Mouse (Mus musculus) kidney, embryonic 16.5 days (tissue): ENCODE results near the gene Chn1. TPM values are rescaled to one million over a fixed set of nuclear protein-coding genes. Genes with fewer than 3 reads are reported as not detected.

ENCODE experiments used
- ATAC-seq: fragments of 200-750 bp; cut with Nextera tagmentation; 2 replicates; pipeline ENCODE4 v1.8.0; 2017; ENCODE audit warnings: moderate TSS enrichment; ENCODE audit not compliant: low FRiP score, low TSS enrichment
- H3K27ac ChIP-seq: fragments of 300-500 bp; sonication (generic); 2 replicates; pipeline ENCODE4 v1.5.1; 2014; ENCODE audit warnings: low read length
- H3K27me3 ChIP-seq: fragments of 300-500 bp; sonication (generic); 2 replicates; pipeline ENCODE4 v1.6.1; 2014; ENCODE audit warnings: low read length, control low read depth, mixed read lengths; ENCODE audit not compliant: insufficient read depth
- H3K36me3 ChIP-seq: fragments of 300-500 bp; sonication (generic); 2 replicates; pipeline ENCODE4 v1.6.1; 2014; ENCODE audit warnings: low read length, control low read depth, mixed read lengths; ENCODE audit not compliant: insufficient read depth
- H3K4me1 ChIP-seq: fragments of 300-500 bp; sonication (generic); 2 replicates; pipeline ENCODE4 v1.6.1; 2014; ENCODE audit warnings: low read length, control low read depth, mixed read lengths; ENCODE audit not compliant: insufficient read depth
- H3K4me2 ChIP-seq: fragments of 300-500 bp; sonication (generic); replicated peaks from 2 replicates; pipeline ENCODE4 v1.6.1; 2014; ENCODE audit warnings: low read depth, low read length
- H3K4me3 ChIP-seq: fragments of 300-500 bp; sonication (generic); 2 replicates; pipeline ENCODE4 v1.5.1; 2014; ENCODE audit warnings: mild to moderate bottlenecking, low read length
- H3K9ac ChIP-seq: fragments of 300-500 bp; sonication (generic); replicated peaks from 2 replicates; pipeline ENCODE4 v1.6.1; 2014; ENCODE audit warnings: low read length
- H3K9me3 ChIP-seq: fragments of 300-500 bp; sonication (generic); 2 replicates; pipeline ENCODE4 v1.6.1; 2016; ENCODE audit warnings: low read length, control low read depth
- WGBS: fragments of 180-500 bp; shearing (Covaris S2); extraction: QIAGEN DNeasy Blood & Tissue Kit; methylation state at CpG from one replicate; pipeline ENCODE4 v1.1.7; 2014; 5-methylcytosine and 5-hydroxymethylcytosine counted together
- polyA plus RNA-seq: library from polyadenylated mRNA; unstranded; fragments of >200 nt; fragmentation: Nextera tagmentation; extraction: Ambion mirVana; gene quantifications from 2 replicates; pipeline ENCODE4 v1.2.1, GENCODE M21; 2015

The Chn1 gene
- polyA plus RNA-seq, 1 experiment from 2014 or later, result 17.0 TPM

DNA sequence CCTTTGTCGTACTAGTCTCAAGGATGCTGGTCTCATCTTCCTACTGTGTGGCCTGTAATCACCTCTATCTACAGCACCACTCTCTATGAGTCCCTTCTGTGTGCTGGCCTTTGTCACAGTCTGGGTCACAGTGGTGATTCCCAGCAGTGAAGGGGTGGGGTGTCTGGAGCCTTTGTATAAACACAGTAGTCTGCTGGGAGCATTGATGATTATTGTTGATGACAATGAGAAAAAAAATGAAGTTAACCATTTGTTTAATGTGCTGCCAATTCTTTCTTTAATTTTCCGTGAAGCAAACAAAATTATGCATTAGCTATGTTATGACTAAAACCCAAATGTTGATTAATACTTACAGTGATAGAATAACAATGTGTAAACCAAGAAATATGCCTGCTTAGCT, 186.2 kb downstream of the Chn1 start:
- H3K27ac ChIP-seq, result no peak overlapping the region
- H3K9me3 ChIP-seq, result no peaks in the 10 kb centered on the region
- no peak for ATAC-seq
- peaks cover 42% of the 10 kb centered on the region for H3K4me1 ChIP-seq
- H3K4me3 ChIP-seq, result no peak overlapping the region
- 75% methylated on average over 2 of the region's 2 CpGs for WGBS
- H3K9ac ChIP-seq, result no peak overlapping the region
- no peaks in the 10 kb centered on the region for H3K36me3 ChIP-seq
- H3K4me2 ChIP-seq, result no peak overlapping the region
- H3K27me3 ChIP-seq, result no peaks in the 10 kb centered on the region; the same call in 1 of the 2 replicates

DNA sequence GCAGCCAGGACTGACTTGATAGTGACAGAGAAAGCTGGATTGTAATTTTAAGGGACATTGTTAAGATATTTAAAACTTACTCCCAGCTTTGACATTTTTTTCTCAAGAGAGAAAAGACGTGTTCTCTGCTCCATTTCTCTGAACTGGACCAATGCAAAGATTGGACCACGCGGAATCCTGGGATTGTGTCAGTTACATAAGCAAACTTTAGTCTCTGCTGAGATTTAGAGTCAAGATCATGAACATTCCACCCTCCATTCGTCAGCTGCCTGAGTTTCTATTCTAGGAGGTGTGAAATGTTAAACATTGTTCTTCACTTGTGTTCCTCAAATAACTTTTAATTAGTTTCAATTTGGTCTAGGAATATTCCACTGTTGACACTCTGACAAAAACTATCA, 188.0 kb downstream of the Chn1 start:
- Histone ChIP-seq H3K27ac (no peak overlapping the region), H3K36me3 (no peaks in the 10 kb centered on the region), H3K4me2 (no peak overlapping the region), H3K27me3 (no peaks in the 10 kb centered on the region; the same call in 1 of the 2 replicates), H3K9ac (no peak overlapping the region), H3K9me3 (no peaks in the 10 kb centered on the region), H3K4me3 (no peak overlapping the region), H3K4me1 (peaks cover 25% of the 10 kb centered on the region)
- ATAC-seq, result no peak
- 54% methylated on average over 4 of the region's 4 CpGs for WGBS

DNA sequence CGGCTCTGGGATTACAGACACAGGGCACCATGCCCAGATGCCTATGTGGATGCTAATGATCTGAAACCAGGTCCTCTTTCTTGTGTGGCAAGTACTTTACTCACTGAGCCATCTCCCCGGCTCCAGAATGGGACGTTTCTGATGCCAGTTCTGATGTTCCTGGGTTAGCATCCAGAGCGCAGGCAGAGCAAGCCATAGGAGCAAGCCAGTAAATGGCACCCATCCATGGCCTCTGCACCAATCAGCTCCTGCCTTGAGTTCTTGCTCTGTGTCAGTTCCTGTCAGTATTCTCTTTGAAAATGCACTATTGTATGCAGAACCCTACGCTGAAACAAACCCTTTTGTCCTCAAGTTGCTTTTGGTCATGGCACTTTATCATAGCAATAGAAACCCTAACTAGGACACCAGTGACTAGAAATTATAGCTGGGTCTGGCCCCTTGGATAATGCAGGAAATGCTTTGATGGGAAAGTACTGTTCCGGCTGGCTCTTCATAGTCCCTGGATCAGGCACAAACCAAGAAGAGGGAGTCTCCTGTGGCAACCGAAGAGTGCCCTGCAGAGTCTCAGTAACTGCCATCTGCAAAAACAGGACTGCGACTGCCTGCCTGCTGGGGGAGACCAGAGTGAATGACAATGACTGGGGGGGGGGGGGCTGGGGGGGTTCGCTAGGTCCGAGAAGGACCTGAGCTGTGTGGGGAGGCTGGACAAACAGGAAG, 188.6 kb downstream of the Chn1 start:
- no peak for ATAC-seq
- Histone ChIP-seq H3K4me1 (peaks cover 20% of the 10 kb centered on the region; the same call in 1 of the 2 replicates), H3K9ac (no peak overlapping the region), H3K27me3 (no peaks in the 10 kb centered on the region; the same call in 1 of the 2 replicates), H3K36me3 (no peaks in the 10 kb centered on the region), H3K9me3 (no peaks in the 10 kb centered on the region), H3K4me3 (no peak overlapping the region), H3K27ac (no peak overlapping the region), H3K4me2 (no peak overlapping the region)
- 58% methylated on average over 10 of the region's 10 CpGs for WGBS

DNA sequence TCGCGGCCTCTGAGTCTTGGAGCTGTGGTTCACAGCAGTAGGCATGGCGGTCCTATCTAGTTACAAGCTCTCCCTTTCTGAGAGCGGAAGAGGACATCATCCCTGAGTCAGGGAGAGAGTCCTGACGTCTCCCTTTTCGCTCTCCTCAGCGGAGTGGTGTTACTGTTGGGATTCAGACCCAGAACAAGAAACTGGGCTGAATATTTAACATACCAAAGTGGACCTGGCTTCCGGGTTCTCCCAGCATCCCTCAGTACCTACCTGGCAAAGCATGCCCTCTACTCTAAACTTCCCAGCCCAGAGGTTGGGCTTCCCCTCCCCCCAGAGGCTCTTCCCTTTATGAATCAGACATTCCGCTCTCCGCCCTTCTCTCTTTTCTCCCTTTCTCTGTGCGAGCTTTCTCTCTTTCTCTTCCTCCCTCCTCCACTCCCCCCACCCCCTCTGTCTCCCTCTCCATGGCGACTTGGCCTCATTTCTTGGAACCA, 189.8 kb downstream of the Chn1 start:
- H3K4me1 ChIP-seq, result peaks cover 18% of the 10 kb centered on the region; the same call in 1 of the 2 replicates
- WGBS, result 13% methylated on average over 12 of the region's 12 CpGs
- peak overlapping the region; percentile 45; the same call in 1 of the 2 replicates for H3K27ac ChIP-seq
- H3K36me3 ChIP-seq, result no peaks in the 10 kb centered on the region
- no peaks in the 10 kb centered on the region for H3K9me3 ChIP-seq
- no peaks in the 10 kb centered on the region; the same call in 1 of the 2 replicates for H3K27me3 ChIP-seq
- H3K4me2 ChIP-seq, result peak overlapping the region; percentile 83
- peak; percentile 49; the same call in 1 of the 2 replicates for ATAC-seq
- H3K9ac ChIP-seq, result peak overlapping the region; percentile 62
- H3K4me3 ChIP-seq, result peak overlapping the region; percentile 49

DNA sequence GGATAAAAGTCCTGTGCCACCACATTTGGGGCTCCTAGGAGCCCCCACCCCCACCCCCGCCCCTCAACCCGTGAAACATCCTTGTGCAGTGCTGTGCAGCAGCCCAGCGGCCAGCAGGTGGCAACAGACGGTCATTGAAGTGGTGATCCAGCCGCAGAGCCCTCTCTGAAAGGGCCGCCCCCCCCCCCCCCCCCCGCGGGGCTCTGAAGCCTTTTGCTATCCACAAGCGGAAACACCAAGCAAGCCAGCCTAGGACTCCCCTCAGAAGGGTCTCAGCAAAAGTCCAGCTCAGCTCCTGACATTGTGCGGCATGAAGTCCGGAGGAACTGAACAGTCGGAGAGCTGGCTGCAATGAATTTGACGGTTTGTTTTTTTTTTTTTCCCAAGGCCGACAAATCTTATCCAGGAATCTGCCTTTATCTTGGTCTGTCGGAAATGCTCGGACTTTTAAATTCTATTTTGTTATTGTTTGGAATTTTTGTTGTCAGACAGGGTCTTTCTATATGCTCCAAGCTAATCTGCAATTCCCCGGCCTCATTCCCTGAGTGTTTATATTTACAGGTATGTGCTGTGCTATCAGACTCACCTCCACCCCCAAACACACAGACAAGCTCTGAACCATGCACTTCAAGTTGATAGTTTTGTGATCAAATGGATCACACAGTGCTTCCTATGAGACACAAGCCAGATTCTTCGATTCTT, 190.3 kb downstream of the Chn1 start:
- peak overlapping the region; percentile 45 for H3K27ac ChIP-seq
- H3K9ac ChIP-seq, result peak overlapping the region; percentile 62
- peak overlapping the region; percentile 83 for H3K4me2 ChIP-seq
- H3K4me3 ChIP-seq, result peak overlapping the region; percentile 49
- peak; percentile 75 for ATAC-seq
- H3K9me3 ChIP-seq, result no peaks in the 10 kb centered on the region
- H3K36me3 ChIP-seq, result no peaks in the 10 kb centered on the region
- WGBS, result 2% methylated on average over 16 of the region's 18 CpGs
- no peaks in the 10 kb centered on the region; the same call in 1 of the 2 replicates for H3K27me3 ChIP-seq
- peaks cover 12% of the 10 kb centered on the region; the same call in 1 of the 2 replicates for H3K4me1 ChIP-seq

DNA sequence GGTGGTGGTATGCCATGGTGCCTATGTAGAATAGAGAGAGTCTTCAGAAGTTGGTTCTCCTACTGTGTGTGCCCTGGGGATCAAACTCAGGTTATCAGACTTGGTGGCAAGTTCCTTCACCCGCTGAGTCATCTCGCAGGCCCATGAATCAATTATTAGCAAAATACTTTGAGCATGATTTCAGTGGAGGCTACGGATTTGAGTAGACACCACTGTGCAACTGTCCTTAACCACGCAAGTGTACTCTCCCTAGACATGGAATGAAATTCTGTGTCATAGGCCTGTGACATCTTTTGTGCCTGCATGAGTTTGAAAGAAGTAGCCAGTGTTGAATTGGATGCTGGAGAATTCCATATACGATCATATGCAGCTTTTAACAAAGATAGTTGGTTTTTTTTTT, 194.4 kb downstream of the Chn1 start:
- 90% methylated on average over 5 of the region's 5 CpGs for WGBS
- no peak overlapping the region for H3K4me3 ChIP-seq
- no peaks in the 10 kb centered on the region for H3K27me3 ChIP-seq
- H3K4me1 ChIP-seq, result peaks cover 7% of the 10 kb centered on the region; the same call in 1 of the 2 replicates
- ATAC-seq, result no peak
- H3K27ac ChIP-seq, result no peak overlapping the region
- no peak overlapping the region for H3K4me2 ChIP-seq
- no peak overlapping the region for H3K9ac ChIP-seq
- no peaks in the 10 kb centered on the region for H3K9me3 ChIP-seq
- no peaks in the 10 kb centered on the region for H3K36me3 ChIP-seq

DNA sequence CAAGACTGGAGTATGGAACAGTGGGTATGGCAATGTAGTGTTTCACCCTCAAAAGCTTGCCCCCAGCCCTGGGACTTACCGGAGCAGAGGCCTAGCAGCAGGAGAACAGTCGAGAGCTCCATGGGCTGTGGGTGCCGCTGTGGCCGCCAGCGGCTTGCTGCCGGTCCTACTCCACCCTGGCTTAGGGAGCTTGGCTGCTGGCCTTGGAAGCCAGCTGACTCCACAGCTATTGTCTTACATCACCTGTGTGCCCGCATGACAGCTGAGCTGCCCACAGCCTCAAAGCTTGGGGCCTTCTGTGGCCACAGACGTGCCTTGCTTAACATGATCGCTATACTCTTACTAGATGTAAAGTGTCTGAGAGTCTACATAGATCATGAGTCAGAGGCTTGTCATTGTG, 195.0 kb downstream of the Chn1 start, which contains the start of gene Chrna1:
Gene Chrna1 (minus strand): TSS at position 173 of the 400 bp plus-strand sequence.
- Histone ChIP-seq H3K9me3 (no peaks in the 10 kb centered on the region), H3K27ac (no peak within 1 kb of the TSS), H3K4me1 (peaks cover 2% of the 10 kb centered on the region; the same call in 1 of the 2 replicates), H3K9ac (no peak within 1 kb of the TSS), H3K4me3 (no peak within 1 kb of the TSS), H3K4me2 (no peak within 1 kb of the TSS), H3K27me3 (no peaks in the 10 kb centered on the region), H3K36me3 (no peaks in the 10 kb centered on the region)
- ATAC-seq, result no peak
- WGBS, result 94% methylated on average over 9 of the region's 9 CpGs

DNA sequence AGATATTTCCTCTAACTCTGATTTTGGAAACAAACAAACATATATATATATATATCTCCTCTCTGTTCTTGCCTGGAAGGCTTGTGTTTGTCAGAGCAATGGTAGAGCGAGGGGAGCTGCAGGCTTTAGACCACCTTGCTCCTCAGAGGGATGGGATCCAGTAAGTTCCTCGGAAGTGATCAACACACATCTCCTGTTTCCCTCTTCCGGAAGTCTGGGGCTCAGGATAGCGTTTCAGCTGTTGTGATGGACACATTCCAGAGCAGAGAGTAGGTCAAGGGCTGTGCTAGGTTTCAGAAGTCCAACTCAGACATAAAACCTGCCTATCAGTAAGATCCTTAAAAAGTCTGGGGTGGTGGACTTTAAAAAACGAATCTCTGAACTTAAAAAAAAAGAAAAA, 196.0 kb downstream of the Chn1 start:
- 30% methylated on average over 5 of the region's 5 CpGs for WGBS
- Histone ChIP-seq H3K9ac (no peak overlapping the region), H3K27ac (no peak overlapping the region), H3K36me3 (no peaks in the 10 kb centered on the region), H3K9me3 (no peaks in the 10 kb centered on the region), H3K4me3 (no peak overlapping the region), H3K4me2 (no peak overlapping the region), H3K4me1 (no peaks in the 10 kb centered on the region), H3K27me3 (no peaks in the 10 kb centered on the region)
- no peak for ATAC-seq

DNA sequence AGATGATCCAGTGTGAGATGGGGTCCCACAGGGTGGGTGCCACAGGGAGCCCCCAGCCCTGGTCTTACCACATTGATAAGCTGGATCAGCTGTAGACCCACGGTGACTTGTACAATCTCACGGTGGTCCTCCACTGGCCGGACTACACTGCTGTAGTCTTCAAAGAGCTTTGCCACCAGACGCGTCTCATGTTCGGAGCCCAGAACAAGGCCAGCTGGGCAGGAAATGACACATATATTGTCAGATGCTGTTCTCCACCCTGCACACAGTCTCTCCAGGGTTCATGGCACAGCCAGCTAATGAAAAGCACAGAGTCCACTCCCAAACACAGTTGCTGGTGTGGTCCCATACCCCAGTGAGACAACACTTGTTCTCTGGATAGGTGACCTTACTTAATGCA, 200.7 kb downstream of the Chn1 start:
- Histone ChIP-seq H3K36me3 (no peaks in the 10 kb centered on the region), H3K9ac (no peak overlapping the region), H3K4me3 (no peak overlapping the region), H3K4me2 (no peak overlapping the region), H3K27ac (no peak overlapping the region), H3K9me3 (no peaks in the 10 kb centered on the region), H3K27me3 (no peaks in the 10 kb centered on the region), H3K4me1 (no peaks in the 10 kb centered on the region)
- ATAC-seq, result no peak
- WGBS, result 73% methylated on average over 6 of the region's 6 CpGs

DNA sequence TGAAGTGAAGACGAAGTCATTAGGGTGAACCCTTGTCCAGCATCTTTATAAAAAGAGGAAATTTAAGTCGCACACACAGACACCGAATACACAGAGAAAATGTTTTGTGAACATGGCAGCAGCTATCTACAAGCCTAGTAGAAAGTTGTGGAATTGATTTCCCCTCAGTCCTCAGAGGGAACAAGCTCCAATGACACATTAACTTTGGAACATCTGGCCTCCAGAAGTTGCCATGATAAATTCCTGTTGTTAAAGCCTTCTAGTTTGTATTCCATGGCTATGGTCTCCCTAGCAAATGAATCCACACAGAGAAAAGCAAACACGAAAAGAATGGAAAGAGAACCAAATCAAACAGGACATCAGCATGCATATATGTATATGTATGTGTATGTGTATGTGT, 201.6 kb downstream of the Chn1 start:
- Histone ChIP-seq H3K9ac (no peak overlapping the region), H3K4me3 (no peak overlapping the region), H3K9me3 (no peaks in the 10 kb centered on the region), H3K27ac (no peak overlapping the region), H3K27me3 (no peaks in the 10 kb centered on the region), H3K36me3 (no peaks in the 10 kb centered on the region), H3K4me2 (no peak overlapping the region), H3K4me1 (no peaks in the 10 kb centered on the region)
- ATAC-seq, result no peak
- 87% methylated on average over 4 of the region's 4 CpGs for whole genome bisulfite sequencing
